Mouse (Mus musculus) CD8-positive naive resting alpha-beta T cell, adult 57 days (primary cell): ENCODE measurements around the gene Tas1r2. TPM values are rescaled to one million over a fixed set of nuclear protein-coding genes. Genes with fewer than 3 reads are reported as not detected.

Experiments used
- total RNA-seq: library from RNA; stranded (reverse); gene quantifications from one replicate; pipeline ENCODE4 v1.2.4, GENCODE M21; 2023

Gene Tas1r2
- not detected for total RNA-seq

DNA sequence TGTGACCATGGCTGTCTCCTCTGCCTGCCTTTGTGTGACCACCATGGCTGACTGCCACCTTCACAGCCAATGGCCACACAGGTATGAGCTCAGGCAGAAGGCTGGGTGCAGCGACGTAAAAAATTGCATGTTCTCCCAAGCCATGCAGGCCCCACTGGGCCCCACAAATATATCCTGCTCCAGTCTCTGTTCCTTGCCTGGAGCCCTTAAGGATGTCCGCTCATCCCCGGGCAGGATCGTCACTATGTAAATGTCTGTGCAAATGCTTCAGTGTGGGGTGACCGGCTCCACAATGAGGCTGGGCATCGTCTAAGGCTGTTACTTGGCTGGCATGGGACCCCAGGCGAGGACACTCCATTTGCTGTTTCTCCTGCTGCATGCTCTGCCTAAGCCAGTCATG is at the start of gene Tas1r2:
Tas1r2 (plus strand) TSS at position 301 of the 400 bp plus-strand sequence.

DNA sequence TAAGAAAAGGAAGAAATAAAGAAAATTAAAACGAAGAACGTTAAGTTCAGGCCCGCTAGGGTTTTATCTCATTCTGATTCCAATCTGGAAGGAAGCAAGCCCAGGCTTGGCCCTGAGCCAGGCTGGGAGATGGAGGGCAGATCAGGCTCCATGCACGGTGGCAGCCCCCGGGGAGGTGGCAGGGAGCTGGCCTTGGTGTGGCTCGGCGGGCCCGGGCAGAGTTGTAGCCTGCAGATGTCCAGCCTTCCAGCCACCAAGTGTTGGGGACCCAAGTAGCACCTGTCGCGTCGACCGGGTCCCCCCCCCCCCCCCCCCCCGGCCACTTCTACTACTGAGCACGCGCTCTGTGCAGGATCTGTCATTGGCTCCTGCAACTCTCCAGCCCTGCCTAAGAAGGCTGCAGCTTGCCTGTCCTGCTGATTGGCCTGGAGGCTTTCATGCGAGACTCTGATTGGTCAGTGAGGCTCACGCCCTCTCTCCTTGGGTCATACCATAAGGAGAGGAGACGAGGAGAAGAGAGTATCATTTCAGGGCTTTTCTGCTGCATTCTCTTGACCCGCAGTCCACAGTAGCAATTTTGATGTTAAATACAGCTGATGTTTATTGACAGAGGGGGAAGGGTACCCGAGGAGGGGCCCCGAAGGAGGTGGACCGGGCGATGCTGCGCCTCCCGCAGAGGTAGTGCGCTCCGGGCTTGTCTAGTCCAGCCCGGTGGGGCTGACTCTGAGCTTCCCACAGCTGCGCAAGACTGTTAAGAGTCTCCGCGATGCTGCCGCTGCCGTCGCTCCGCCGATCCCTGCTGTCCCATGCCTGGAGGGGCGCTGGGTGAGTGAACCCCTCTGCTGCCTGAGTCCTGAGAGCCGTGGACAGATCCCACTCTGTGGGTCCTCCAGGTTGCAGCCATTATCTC is 30.7 kb upstream of the Tas1r2 start, which contains the start of gene Aldh4a1:
Aldh4a1 (plus strand) TSS at position 494 of the 910 bp plus-strand sequence.

Other genes starting within 250 kb of the Tas1r2 start
- 12.2 TPM for gene Iffo2, start 123.0 kb upstream of the Tas1r2 start, total RNA-seq
- gene Gm21969, start 50.4 kb upstream of the Tas1r2 start, total RNA-seq, result 0.24 TPM
- gene Aldh4a1, start 30.7 kb upstream of the Tas1r2 start, total RNA-seq, result 20.8 TPM
- gene Pax7, start 180.0 kb downstream of the Tas1r2 start, total RNA-seq, result not detected